Mouse (Mus musculus) ES-Bruce4 (cell line): Measurements from ENCODE around the gene Zfand2a. TPM values are rescaled to one million over a fixed set of nuclear protein-coding genes. Genes with fewer than 3 reads are reported as not detected.

Experiments used
- H3K27ac ChIP-seq: 2 replicates; pipeline ENCODE4 v1.5.1; 2012; ENCODE audit warnings: low read length, inconsistent platforms; ENCODE audit not compliant: insufficient read depth
- H3K27me3 ChIP-seq: 2 replicates; pipeline ENCODE4 v1.6.1; 2012; ENCODE audit warnings: mild to moderate bottlenecking, low read length, inconsistent platforms; ENCODE audit not compliant: control insufficient read depth, poor library complexity, insufficient read depth, severe bottlenecking
- H3K36me3 ChIP-seq: 2 replicates; pipeline ENCODE4 v1.6.1; 2012; ENCODE audit warnings: inconsistent platforms, mild to moderate bottlenecking, low read length, moderate library complexity; ENCODE audit not compliant: control insufficient read depth, poor library complexity, insufficient read depth, severe bottlenecking
- H3K4me1 ChIP-seq: one replicate; pipeline ENCODE4 v1.8.1; 2011; ENCODE audit warnings: low read length; ENCODE audit not compliant: control insufficient read depth, insufficient read depth
- H3K4me3 ChIP-seq: 2 replicates; pipeline ENCODE4 v1.5.1; 2011; ENCODE audit warnings: low read depth, mild to moderate bottlenecking, low read length
- H3K9ac ChIP-seq: 2 replicates; pipeline ENCODE4 v1.6.1; 2012; ENCODE audit warnings: low read depth, mild to moderate bottlenecking, inconsistent platforms; ENCODE audit not compliant: poor library complexity, severe bottlenecking
- H3K9me3 ChIP-seq: replicated peaks from 2 replicates; pipeline ENCODE4 v1.6.1; 2012; ENCODE audit warnings: mild to moderate bottlenecking, low read length, inconsistent platforms; ENCODE audit not compliant: control insufficient read depth, poor library complexity, insufficient read depth, severe bottlenecking
- CTCF ChIP-seq: IDR thresholded peaks from one replicate; pipeline ENCODE4 v1.8.1; 2011; ENCODE audit warnings: low read depth, low read length
- EP300 ChIP-seq: IDR thresholded peaks from 2 replicates; pipeline ENCODE4 v1.6.1; 2011; ENCODE audit warnings: low read depth, low read length; ENCODE audit not compliant: insufficient read depth
- POLR2A ChIP-seq: IDR thresholded peaks from one replicate; pipeline ENCODE4 v1.8.1; 2011; ENCODE audit warnings: low read length; ENCODE audit not compliant: insufficient read depth
- polyA plus RNA-seq: library from polyadenylated mRNA; stranded (reverse); fragments of >200 nt; gene quantifications from 2 replicates; pipeline ENCODE4 v1.2.4, GENCODE M21; 2011; ENCODE audit warnings: low read depth; ENCODE audit not compliant: missing spikeins, insufficient read depth, insufficient read length

Gene Zfand2a
- polyA plus RNA-seq, 1 experiment: 11.3 TPM

DNA sequence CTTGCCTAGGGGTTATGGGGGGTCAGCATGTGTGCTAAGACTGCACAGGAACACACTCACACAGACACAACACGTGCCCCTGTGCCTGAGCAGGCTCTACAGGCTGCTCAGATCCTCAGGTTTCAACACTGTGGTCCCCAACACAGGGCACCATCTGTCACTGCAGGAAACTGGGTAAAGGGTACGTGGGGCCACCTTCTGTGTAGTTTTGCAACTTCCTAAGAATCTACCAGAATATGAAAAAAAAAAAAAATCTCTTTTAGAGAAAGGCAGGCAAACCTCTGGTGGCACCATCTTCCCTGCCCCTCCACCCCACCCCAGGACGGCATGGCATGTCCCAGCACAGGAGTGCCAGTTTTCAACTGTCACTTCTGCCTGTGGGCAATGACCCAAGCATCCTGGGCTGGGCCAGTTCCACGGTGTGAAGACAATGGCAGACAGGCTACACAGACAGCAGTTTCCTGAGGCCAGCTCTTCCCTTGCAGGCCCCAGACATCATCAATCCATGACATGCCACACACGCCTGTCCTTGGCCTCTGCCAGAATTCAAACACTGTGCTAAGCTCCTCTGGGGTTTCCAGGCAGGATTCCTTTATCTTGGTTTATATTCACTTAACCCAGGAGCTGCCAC lies 35.1 kb downstream of the Zfand2a start:
- no peaks in the 10 kb centered on the region for H3K9me3 ChIP-seq
- H3K9ac ChIP-seq: no peak overlapping the region
- TF ChIP-seq POLR2A (no peak), EP300 (no peak), CTCF (no peak)
- no peak overlapping the region for H3K27ac ChIP-seq
- H3K4me1 ChIP-seq: peaks cover 2% of the 10 kb centered on the region
- H3K27me3 ChIP-seq: no peaks in the 10 kb centered on the region
- 0 out of 2 replicates have a peak, but pooled peaks cover 6% of the 10 kb centered on the region for H3K36me3 ChIP-seq
- H3K4me3 ChIP-seq: no peak overlapping the region

DNA sequence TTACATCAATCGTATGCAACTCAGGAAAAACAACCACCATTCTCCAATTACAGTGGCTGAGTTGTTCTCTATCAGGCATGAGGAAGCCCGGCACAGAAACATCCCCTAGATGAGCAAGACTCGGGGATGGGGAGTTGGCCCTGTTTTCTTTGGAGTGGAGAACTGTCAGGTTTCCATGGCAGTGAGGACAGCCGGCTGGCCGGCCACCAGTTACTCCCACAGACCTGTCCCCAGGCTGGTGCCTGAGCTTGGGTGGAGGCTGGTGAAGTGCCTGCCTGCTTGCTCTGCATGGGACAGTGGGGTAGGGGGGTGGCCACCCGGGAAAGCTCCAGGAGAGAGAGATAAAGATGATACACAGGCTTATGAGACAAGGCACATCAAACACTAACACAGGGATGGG lies 36.3 kb downstream of the Zfand2a start:
- Histone ChIP-seq H3K9me3 (no peaks in the 10 kb centered on the region), H3K27ac (no peak overlapping the region), H3K27me3 (no peaks in the 10 kb centered on the region), H3K36me3 (no peaks in the 10 kb centered on the region), H3K4me1 (peaks cover 3% of the 10 kb centered on the region), H3K4me3 (no peak overlapping the region), H3K9ac (no peak overlapping the region)
- TF ChIP-seq EP300: no peak
- TF ChIP-seq CTCF: no peak
- no peak for TF ChIP-seq POLR2A

DNA sequence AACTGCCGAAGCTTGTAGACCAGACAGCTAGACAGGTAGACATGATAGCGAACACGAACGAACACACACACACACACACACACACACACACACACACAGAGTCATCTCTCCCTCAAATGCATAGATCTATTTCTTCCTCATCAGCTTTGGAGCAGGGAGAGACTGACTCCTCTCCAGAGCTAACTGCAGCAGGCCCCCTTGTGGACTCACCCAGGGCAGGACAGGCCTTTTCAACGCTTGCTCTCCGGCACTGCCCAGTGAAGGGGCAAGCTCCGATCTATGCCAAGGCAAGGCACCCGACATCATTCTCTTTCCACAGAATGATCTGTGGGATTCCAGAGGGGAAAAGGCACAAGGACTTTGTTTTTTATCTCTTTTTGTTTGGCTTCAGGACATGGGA lies 39.1 kb downstream of the Zfand2a start:
- peak; percentile 17 for TF ChIP-seq CTCF
- TF ChIP-seq POLR2A: no peak
- Histone ChIP-seq H3K27me3 (no peaks in the 10 kb centered on the region), H3K4me1 (peaks cover 3% of the 10 kb centered on the region)

GRCm38 (mm10) chr5:139442962-139443361 lies 41.4 kb downstream of the Zfand2a start:
- no peak for TF ChIP-seq EP300
- no peak for TF ChIP-seq CTCF
- no peak for TF ChIP-seq POLR2A
- Histone ChIP-seq H3K9ac (no peak overlapping the region), H3K36me3 (no peaks in the 10 kb centered on the region), H3K4me1 (peaks cover 3% of the 10 kb centered on the region), H3K9me3 (no peaks in the 10 kb centered on the region), H3K27me3 (no peaks in the 10 kb centered on the region), H3K4me3 (no peak overlapping the region), H3K27ac (no peak overlapping the region)

More for the DNA sequence above, 39.1 kb downstream of the Zfand2a start:
- Histone ChIP-seq H3K36me3 (no peaks in the 10 kb centered on the region), H3K4me3 (no peak overlapping the region), H3K9me3 (no peaks in the 10 kb centered on the region), H3K27ac (no peak overlapping the region), H3K9ac (no peak overlapping the region)

GRCm38 (mm10) chr5:139442428-139442827 lies 41.9 kb downstream of the Zfand2a start:
- TF ChIP-seq EP300: no peak
- no peak for TF ChIP-seq CTCF
- no peak for TF ChIP-seq POLR2A
- Histone ChIP-seq H3K9me3 (no peaks in the 10 kb centered on the region), H3K27ac (no peak overlapping the region), H3K4me1 (peaks cover 3% of the 10 kb centered on the region), H3K4me3 (no peak overlapping the region), H3K36me3 (no peaks in the 10 kb centered on the region), H3K9ac (no peak overlapping the region), H3K27me3 (no peaks in the 10 kb centered on the region)

DNA sequence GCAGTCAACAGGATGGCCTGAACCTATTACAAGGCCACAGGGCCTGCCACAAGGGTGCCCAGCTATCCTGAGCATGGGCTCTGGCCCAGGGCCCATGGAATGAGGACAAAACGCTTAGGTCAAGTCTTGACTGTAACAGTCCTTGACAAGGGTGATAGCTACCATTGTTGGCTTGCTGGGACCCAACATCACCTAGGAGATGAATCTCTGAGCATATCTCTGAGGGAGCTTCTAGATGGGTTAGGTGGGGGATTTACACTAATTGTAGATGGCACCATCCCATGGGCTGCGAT lies 42.7 kb downstream of the Zfand2a start:
- H3K27ac ChIP-seq: no peak overlapping the region
- no peak for TF ChIP-seq POLR2A
- no peak for TF ChIP-seq EP300
- TF ChIP-seq CTCF: no peak
- H3K9me3 ChIP-seq: no peaks in the 10 kb centered on the region
- H3K4me3 ChIP-seq: no peak overlapping the region
- H3K4me1 ChIP-seq: peaks cover 3% of the 10 kb centered on the region
- no peak overlapping the region for H3K9ac ChIP-seq
- H3K27me3 ChIP-seq: no peaks in the 10 kb centered on the region
- H3K36me3 ChIP-seq: no peaks in the 10 kb centered on the region
